Mouse (Mus musculus) mouse embryonic stem cell (cell line): ENCODE data around the gene Meaf6.

Experiments used
- in situ Hi-C, 2 experiments: fragments of 300-500 bp; cut with MboI; formaldehyde crosslinking; loops; 1 replicate in 1 of 2; 3 replicates in 1 of 2; pipeline ENCODE4 v1.14.3; 2019 to 2020; ENCODE audit warnings: low sequenced_read_pairs in 2 of 2, low pct_unique_long_range_greater_than_20kb in 1 of 2, mixed read lengths in 1 of 2; ENCODE audit not compliant: unreplicated experiment in 1 of 2

Gene Meaf6

GRCm38 (mm10) chr4:125134192-125134591 is 49.3 kb downstream of the Meaf6 start:
- in situ Hi-C loops: no loop called here

GRCm38 (mm10) chr4:125134631-125135030 is 49.7 kb downstream of the Meaf6 start:
- in situ Hi-C loops: no loop called here

DNA sequence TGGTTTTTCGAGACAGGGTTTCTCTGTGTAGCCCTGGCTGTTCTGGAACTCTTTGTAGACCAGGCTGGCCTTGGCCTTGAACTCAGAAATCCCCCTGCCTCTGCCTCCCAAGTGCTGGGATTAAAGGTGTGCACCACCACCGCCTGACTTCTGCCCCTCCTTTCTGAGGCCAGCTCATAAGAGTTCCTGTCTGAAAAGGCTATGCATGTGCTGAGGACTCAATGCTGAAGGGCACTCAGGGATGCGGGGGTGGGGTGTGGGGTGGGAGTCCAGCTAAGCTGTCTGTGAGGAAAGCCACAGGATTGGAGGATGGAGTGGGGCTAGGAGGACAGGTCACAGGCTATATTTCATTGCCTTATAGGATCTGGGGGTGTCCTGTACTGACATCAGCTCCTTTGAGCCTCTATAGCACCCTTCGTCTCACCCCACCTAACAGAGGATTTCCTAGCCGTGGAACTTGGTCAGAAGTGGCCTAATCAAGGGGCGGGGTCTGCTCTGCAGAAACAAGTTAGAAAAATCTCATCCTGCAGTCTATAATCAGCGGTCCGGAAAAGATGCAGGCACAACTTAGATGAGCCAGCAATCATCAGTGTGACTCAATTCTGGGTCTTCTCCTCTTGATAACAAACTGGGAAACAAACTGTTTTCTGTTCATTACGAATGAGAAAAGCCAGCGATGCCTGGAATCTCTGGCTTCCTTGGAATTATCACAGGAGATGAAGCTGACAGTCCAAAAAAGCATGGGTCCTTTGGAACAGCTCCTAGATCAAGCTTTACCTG is 50.3 kb downstream of the Meaf6 start:
- in situ Hi-C loops: no loop called here

DNA sequence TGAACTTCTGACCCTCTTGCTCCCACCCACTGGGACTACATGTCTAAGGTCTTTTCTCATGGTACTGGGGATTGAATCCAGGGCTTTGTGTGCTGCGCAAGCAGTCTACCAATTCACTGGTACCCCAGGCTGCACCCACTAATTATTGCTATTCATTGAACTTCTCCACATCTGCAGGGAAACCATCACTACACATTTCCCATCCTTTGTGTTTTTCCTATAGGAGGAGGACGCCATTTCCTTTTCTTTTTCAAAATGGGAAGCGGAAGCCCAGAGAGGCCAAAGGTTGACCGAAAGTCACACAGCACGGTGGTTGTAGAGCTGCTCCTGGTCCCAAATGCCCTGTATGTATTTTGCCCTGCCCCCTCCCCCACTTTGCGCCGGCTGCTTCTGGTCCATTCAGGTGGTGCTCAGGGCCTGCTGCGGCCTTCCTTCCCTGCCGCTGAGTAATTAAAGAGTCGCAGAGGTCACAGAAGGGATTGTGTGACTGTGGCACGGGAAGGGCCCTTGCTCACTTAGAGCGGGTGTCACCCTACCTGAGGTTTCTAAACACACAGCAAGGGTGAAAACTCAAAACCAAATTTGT is 51.5 kb downstream of the Meaf6 start:
- in situ Hi-C loops: no loop called here

- in situ Hi-C loops: no loop called here
Measured at GRCm38 (mm10) chr4:125138321-125138720, 53.4 kb downstream of the Meaf6 start.

- in situ Hi-C loops: no loop called here
Measured at GRCm38 (mm10) chr4:125144211-125144610, 59.3 kb downstream of the Meaf6 start.

DNA sequence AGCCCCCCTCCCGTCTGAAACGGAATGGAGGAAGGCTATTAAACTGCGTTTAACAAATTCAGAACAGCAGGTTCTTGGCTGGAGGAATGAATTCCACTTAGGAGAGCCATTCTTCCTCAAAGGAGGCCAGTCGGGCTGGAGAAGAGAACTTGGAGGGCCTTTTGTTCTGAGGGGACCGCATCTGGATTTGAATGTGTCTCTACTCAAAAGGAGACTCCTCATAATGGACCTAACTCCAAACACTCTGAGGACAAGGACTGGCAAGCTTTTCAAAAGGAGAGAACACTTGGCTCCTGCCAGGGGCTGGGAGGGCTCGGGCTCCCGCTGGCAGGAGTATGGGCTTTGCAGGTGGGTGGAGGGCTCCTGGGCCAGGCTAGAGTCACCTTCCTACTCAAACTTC is 59.7 kb downstream of the Meaf6 start:
- in situ Hi-C loops: no loop called here

- in situ Hi-C loops: no loop called here
Measured at GRCm38 (mm10) chr4:125145213-125145612, 60.3 kb downstream of the Meaf6 start.

- in situ Hi-C loops: no loop called here
Measured at GRCm38 (mm10) chr4:125147970-125148369, 63.0 kb downstream of the Meaf6 start.

DNA sequence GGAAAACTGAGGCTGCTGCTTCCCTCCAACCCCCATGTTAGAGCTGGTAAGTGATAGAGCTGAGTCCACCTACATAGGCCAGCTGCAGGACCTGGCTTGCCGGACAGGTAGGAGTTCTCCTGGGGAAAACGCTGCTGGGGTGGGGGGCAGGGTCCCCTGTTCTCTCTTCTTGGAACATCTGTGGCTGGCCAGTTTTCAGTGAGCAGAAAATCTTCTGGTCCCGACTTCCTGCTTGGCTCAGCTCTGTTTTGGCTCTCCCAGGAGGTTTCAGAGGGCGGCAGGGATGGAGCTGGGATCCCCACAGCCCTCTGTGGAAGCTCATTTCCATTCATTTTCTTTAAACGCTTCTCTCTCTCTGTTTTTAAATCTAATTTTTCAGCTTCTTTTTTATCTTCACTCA is 64.5 kb downstream of the Meaf6 start:
- in situ Hi-C loops: no loop called here

DNA sequence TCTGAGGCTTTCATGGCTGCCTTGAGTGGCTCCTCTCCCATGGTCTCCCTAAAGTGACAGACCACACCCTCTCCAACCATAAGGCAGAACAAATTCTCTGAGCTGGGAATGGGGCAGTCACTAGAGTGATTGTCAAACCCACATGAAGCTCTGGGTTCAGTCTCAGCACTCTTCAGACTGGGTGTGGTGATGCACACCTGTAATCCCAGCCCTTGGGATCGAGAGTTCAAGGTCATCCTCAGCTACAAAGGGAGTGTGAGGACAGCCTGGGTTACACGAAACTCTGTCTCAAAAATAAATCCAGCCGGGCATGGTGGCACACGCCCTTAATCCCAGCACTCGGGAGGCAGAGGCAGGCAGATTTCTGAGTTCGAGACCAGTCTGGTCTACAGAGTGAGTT is 67.5 kb downstream of the Meaf6 start:
- in situ Hi-C loops: no loop called here

GRCm38 (mm10) chr4:125153659-125154241 is 68.8 kb downstream of the Meaf6 start:
- in situ Hi-C loops: no loop called here

DNA sequence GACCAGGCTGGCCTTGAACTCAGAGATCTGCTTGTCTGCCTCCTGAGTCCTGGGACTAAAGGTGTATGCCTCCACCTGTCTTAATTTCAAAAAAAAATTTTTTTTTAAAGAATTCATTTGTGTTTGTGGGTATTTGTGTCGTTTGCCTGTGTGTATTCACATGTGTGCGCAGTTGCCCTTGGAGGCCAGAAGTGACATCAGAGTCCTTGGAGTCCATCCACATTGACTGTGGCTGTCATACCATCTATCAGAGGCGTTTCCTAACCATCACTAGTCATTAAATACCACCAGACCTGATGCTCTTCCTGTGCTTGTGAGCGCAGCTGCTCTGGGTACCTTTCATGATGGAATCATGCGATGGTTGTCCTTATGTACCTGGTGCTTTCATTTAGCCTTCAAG is 70.7 kb downstream of the Meaf6 start:
- in situ Hi-C loops: no loop called here

GRCm38 (mm10) chr4:125157322-125157721 is 72.4 kb downstream of the Meaf6 start:
- in situ Hi-C loops: no loop called here

DNA sequence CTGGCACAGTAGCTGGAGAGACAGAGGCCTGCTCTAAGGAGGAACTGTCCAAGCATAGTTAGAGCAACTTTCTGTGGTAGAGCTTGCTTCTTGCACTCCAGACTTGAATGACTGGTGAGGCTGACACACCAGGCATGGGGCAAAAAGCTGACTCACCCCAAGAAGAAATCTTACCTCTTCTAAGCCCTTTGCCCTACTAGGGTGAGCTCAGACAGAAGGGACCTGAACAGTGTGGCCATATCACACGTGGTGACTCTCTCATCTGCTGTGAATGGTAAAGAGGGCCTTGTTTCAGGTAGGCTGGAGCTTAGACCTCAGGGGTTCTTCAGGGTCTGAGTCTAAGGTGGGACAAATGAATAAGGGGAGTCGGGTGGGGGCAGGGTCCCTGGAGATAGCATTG is 73.1 kb downstream of the Meaf6 start:
- in situ Hi-C loops: no loop called here

DNA sequence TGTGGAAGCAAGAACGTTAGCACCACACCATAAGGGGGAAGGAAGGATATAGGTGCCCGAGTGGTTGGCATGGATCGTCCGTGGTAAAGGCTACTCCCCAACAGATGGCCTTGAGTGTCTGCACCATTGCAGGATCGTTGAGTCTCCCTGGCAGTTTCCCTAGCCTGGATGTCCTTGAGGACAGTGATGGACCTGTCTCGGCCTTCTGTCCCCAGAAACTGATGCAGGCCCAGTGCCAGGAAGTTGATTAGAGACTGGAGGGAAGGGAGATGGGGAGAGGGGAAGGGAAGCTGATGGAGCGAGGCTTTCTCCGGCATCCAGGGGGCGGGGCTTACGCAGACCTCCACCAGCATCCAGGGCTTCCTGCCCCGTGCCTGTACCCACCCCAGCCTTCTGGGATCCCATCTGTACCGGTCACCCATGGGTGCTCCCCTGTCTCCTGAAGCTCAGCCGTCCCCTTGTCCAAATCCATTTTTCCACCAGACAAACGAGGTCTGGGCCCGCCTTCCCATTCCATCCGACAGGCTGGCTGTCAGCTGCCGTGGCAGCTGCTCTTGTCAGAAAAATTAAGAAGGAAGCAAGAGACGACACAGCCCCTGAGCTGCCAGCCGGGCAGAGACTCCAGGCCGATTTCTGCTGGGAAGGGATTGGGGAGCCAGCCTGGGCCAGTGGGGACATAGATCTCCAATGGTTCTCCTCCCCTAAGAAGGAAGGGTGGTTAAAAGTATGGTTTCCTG is 73.8 kb downstream of the Meaf6 start:
- in situ Hi-C loops: no loop called here

DNA sequence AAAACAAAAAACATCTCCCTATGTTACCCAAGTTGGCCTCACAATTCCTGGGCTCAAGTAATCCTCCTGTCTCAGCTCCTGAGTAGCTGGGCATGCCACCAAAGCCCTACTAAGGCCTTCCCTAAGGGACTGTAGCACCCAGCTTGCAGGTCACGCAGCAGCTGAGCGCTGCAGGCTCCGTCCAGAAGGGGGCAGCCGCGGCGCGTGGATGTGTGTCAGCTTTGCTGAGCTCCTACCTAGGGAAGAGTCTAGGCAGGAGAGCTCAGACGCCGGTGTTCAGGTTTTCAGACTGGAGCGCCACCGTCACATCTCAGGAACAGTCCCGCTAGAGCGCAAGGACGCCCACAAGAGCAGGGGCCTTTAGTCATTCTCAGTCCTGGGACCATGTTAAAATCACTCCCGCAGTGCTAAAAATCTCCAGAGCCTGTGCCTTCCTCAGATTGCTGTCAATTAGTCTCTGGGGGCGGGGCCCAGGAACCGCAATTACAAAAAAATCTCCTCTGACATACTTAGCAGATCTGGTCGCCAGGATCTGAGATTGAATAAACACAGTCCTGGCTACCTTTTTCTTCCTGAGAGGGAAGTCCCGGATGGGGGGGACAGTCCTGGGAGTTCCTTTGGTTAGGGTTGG is 75.5 kb downstream of the Meaf6 start:
- in situ Hi-C loops: no loop called here

GRCm38 (mm10) chr4:125160951-125161331 is 76.0 kb downstream of the Meaf6 start:
- in situ Hi-C loops: no loop called here

DNA sequence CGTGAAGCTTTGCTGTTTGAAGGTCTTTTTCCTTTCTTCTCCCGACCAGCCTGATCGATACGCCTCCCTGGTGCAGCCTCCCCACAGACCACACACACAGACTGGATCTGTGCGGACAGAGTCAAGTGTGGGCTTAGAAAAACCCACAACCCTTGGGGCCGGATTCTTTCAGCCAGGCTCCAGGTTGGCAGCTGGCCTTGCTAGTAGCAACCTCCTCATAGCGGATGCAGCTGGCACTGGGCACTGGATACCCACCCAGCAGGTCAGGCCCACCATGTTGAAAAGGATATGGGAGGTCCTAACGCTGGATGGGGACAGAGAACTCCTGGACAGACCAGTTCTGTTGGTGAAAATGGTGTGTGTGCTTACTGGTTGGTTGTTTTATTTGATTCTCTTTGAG is 76.5 kb downstream of the Meaf6 start:
- in situ Hi-C loops: no loop called here
